Mouse (Mus musculus) spleen, postnatal 4 days (tissue): Measurements from ENCODE around the gene Ttc7b.
A peak's percentile ranks its signal among the peaks of the same experiment; 100 is the strongest.

Source experiments
- DNase-seq, 2 experiments: peaks; one replicate each; pipeline ENCODE4 v3.0.0; 2022; ENCODE audit warnings: low spot score in 2 of 2

The Ttc7b gene

DNA sequence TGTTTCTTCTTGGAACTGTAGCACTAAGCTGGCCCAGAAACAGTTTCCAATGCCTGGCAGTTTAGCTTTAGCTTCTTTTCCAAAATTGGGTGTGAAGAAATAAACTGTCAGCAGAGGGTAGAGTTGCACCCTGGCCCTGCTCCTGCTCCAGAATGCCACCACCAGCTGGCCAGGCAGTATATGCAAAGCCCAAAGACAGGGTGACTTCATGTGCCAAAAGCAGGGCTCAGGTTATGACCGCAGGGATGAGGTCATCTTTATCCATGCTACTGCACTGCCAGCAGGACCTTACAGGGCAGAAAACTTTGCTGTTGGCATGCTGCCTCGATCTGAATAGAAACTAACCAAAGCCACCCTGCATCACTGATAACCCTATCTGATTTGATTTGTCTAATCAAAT lies 65.2 kb downstream of the Ttc7b start:
- no peak for DNase-seq

DNA sequence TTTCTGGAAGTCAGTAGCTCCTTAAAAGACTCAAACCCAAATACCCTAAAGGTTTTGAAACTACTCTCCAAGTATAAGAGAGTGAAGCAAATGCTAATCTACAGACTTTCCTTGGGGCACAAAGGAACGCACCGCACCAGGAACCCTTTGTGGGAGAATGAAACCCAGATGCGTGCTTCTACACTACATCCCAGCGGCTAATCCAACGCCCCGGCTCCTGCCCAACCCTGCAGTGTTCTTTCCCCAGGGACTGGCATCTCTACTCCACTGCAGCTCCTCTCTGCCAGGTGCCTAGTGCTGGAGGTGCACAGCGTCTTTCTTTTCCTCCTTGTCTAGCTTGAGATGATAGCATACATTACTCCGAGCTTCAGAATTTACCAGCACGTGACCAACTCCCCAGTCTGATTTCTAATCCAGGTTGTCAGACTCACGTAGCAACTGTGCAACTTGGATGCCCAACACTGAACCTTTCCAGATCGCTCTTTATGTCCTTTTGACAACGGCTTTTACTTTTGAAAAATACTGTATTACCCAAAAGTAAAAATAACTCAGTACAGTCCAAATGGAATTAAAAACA lies 72.8 kb downstream of the Ttc7b start:
- peak in 1 of 2 experiments; percentile 48 for DNase-seq

DNA sequence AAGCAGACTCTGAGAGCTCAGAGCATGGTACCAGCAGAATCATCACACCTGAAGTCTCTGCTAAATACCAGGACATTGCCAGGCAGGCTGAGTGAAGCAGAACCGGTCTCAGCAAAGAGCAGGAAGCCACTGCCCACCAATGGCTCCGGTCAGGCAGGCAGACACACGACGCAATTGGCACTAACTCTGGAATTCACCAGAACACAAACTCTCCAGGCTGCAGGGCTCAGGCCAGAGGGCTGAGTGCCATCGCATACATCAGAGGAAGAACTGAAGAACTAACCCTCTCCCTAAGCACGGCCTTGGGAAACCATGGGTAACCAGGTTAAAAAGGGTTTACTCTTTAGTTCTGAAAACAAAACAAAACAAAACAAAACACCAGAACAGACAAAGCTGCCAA lies 73.5 kb downstream of the Ttc7b start:
- DNase-seq: peak in 1 of 2 experiments; percentile 49

DNA sequence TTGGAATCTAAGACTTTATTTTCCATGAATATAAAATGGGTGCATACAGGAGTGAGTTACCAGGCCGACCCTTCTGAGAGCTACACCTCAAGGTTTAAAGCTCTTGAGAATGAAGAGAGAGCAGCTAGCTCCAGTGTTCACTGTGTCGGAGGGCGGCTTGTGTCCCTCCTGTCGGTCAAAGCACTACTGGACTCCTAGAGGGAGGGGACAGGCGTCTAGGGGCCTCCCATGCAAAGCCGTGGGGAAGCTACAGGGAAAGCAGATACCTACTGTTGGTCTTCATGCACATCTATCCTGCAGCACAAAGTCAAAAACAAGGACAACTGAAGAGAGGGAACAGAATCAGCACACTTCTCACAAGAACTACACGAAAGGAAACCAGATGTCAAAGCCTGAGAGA lies 74.9 kb downstream of the Ttc7b start:
- DNase-seq: peak in 1 of 2 experiments; percentile 61

DNA sequence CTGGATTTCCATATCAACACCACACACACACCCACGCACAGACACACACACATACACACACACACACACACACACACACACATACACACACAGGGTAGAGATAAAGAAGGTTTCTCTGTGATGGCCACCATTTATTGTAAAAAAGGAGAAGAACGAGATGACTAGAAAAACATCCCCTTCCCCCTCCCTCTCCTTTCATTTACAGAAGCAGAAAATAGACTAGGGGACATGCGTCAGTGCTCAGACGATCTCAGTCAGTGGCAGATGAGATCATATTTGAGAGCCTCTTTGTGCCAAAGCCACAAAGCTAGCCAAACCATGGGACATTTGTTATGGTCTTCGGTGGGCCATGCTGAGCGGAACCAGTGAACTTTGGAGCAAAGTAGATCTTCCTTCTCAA lies 75.4 kb downstream of the Ttc7b start:
- DNase-seq: peak in 1 of 2 experiments; percentile 57

DNA sequence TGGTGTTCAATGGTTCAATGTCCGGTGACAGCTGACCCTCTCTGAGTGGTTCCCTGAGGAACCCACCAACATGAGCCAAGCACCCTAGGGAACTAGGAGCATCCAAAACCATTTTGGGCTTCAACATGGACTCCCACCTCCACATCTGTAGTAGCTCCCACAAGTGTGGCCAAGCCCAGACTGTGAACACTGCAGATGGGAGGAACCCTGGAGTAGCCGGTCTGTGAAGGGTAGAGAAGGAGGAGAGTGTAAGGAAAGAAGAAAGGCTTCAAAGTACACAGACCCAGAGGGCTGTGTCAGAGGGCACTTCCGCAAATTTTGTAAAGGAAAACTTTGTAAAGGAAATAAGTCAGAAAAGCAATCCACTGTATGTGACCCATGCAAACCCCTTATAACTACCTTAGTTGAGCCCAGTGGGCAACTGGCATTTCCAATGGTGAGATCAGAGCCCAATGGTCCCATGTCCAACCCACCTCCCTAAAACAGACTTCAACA lies 75.9 kb downstream of the Ttc7b start:
- peak in 1 of 2 experiments; percentile 55 for DNase-seq

DNA sequence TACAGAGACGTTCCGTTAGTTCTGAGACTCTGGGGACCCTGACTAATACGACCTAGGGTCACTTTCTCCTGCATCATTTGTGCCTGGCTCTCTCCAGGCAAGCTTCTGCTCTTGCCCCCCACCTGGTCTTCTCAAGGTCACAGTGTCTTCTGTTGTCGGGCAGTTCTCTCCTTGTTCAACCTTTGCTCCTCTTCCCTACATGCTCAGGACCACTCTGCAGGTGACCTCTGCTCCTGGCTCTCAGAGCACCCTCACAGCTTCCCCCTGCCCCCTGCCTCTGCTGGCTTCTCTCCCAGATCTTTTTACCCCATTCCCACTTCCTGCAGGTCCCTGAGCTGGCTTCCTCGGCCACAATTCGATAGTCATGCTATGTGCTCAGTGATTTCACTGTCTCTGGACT lies 77.2 kb downstream of the Ttc7b start:
- peak in 1 of 2 experiments; percentile 52 for DNase-seq

DNA sequence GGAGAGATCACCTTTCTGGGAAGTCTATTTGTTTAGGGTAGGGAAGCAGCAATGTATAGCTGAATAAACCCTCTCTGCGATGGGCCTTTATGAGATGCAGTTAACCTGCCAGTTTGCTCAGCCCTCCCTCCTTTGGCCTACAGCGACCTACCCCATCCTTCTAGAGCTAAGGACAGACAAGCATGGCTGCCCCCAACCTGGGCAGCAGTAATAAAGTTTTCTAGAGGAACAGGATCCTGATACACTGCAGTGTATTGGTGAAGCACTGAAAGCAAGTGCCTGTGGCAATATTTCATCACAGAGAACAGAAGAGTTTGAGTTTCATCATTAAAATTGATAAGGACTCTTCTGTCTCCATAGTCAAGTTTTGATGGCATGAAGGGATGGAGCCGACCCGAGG lies 79.0 kb downstream of the Ttc7b start:
- DNase-seq: peak in 1 of 2 experiments; percentile 40

DNA sequence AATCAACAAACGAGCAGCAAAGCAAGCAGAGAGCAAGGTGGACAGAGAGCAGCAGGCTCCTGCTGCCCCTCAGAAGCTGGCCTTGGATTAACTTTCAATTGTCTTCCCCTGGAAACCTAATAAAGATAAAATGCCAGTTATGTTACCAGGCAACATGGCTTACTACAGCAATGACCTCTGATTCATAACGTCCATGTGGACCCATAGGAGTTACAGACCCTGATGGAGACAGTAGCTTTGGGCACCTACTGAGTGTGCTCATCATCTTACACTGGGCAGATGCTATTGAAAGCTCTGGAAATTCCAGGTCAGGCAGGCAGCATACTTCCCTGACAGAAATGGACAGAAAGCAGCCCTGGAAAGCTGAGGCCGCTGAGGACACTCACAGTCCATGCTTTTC lies 80.7 kb downstream of the Ttc7b start:
- peak in 1 of 2 experiments; percentile 38 for DNase-seq

DNA sequence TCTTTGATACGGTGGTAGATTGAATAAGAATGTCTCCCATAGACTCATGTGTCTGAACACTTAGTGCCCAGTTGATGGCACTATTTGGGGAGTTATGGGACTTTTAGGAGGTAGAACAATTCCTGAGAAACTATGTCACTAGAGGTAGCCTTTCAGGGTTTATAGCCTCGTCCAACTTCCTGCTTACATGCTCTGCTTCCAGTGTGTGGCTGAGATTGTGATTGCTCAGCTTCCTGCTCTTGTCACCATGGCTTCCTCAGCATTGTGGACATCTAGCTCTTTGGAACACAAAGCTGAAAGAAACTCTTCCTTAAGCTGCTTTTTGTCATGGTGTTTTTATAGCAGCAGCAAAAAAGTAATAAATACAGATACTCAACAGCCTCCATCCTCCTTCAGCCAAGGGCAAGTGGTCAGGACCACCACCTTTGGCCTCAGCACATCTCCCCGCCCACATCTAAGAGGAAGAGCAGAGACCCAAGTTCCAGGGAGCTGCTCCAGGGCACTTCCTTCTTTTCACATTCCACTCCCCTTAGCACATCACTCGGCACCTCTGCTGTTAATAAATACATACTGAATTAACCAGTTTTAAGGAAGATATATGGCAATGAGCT lies 81.4 kb downstream of the Ttc7b start:
- peak in 1 of 2 experiments; percentile 41 for DNase-seq

DNA sequence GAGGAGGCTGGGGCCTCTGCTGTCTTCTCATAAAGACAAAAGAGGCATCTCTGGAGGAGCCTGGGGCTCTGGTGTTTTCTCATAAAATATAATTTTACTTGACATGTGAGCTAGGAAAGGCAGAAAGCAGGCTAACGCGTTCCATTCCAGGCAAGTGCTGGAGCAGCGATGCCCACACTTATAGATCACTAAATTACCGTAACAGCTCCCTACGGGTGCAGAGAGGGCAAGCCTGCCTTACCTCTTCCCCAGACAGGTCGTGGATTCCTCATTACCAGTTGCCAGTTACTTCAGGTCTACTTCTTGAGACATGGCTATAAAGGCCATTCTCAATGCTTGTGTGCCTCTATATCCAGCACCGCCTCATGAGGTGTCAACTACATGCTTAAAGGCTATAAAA lies 82.1 kb downstream of the Ttc7b start:
- DNase-seq: no peak

DNA sequence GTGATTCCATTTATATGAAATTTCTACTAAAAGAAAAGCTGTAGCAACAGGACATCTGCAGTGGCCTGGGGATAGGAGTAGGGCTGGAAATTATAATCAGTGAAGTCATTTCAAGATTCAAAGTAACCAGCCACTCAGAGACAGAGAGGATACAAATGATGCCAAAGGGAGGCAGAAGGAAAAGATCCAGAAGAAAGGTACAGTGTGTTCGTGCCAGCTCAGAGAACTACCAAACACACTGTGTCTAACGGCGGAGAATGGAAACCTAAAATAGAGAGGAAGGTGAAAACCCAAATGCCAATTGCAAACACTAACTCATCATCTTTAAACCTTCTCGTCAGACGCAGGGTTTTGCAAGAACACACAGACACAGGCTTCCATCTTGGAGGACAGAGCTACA lies 82.8 kb downstream of the Ttc7b start:
- no peak for DNase-seq

DNA sequence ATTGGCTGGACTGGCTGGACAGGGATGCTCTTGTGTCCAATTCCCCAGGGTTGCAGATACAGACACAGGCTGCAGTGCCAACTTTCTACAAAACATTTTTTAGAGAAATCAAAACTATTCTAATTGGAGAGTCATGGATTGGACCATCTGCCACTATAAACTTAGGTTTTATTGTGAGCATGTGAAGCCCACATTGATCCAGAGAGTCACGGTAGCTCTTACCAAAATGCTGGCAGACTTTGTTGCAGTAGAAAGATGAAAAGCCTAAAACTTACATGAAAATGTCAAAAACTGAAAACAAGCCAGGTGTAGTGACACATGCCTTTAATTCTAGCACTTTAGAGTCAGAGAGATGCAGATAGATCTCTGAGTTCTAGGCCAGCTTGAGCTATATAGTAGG lies 84.9 kb downstream of the Ttc7b start:
- no peak for DNase-seq

DNA sequence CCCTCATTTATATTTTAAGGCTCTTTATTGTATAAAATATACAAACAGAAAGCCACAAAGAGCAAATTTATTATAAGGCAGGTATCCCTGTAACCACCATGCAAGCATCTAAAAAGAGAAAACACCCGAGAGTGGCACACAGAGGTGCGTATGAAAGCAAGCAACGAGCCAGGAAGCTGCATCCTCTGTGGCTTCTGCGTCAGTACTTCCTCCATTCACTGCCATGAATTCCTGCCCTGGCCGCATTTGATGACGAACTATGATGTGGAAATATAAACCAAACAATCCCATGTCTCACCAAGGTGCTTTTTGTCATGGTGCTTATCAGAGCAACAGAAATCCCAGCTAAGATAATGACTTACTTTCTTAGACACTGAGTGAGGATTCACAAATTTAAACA lies 88.8 kb downstream of the Ttc7b start:
- peak in 1 of 2 experiments; percentile 47 for DNase-seq

DNA sequence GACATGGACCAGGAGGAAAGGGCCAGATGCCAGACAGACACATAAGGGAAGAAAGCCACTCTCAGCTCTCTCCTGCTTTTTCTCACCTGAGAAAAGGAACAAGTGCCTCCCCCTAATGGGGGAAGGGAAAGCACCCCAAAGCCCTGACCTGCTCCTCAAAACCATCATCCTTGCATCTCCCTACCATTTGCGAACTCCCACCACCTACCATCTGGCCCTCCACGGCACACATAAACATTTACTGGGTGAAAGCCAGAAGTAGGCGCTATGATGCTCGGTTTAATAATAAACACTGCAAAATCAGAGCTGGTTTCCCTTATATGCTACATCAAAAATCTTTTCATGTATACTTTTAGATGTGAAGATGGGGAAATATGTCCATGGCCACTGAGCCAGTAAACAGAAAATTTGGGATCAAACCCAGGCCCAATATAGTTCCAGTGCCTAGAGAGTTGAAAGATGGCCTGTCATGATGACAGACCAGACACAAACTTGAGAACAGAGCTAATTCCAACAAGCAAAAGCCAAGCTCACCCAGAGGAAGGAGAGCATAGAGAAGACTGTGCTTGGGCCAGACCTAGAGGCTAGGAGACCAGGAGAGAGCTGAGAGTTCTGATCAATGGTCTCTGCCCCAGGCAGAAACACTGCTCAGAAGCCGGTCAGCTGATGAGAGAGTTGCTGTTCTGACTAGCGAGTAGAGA lies 91.1 kb downstream of the Ttc7b start:
- peak in 1 of 2 experiments; percentile 45 for DNase-seq

DNA sequence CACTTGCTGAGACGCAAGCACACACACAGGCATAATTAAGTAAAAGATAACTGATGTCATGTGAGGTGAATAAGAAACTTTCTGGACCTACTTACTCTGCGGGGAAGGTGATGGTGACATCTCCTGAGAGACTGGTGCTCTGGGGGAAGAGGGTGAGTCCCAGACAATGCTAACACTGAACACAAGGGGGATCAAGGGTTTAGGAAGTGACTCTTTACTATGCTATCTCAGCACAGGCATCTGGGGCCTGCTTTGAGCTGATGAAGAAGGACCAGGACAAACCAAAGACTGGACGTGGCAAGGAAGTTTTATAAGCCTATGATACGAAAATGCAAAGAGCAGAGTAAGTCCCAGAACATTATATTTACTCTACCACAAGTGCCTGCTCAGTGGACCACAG lies 92.4 kb downstream of the Ttc7b start:
- peak in 1 of 2 experiments; percentile 43 for DNase-seq

DNA sequence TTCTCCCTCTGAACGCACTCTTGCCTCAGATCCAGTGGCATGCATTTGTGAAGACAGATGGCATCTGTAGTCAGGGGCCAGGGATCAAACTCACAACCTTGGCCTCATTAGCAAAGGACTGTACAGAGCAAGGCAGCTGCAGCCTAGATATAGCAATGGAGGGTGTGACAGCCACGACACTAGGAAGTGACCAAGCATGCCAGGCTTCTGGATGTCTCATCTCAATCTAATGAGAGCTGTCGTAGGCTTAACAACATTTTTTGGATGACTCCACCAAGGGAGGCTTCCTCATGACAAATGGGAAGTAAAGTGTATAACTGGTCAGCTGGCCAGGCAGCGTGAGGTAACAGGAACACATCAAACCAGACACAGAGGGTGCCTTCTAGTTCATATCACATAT lies 94.4 kb downstream of the Ttc7b start:
- peak in 1 of 2 experiments; percentile 48 for DNase-seq

DNA sequence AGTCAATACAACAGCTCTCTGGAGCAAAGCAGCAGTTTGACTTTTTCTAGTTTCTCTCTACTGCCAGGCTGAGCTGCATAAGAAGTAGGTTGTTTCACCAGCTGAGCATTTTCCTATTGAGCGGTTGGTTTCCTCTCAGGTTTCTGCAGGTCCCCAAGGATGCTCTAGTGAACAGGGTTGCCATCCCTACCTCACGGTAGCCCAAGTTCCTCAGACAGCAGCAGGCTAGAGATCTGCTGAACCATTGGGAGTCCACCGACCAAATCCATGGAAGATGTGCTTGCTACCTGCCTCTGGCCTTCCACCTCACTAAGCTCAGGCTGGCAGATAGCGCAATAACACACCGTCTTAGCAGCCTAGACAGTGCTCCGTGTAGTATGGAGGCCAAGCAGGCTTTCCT lies 95.6 kb downstream of the Ttc7b start:
- DNase-seq: peak in 1 of 2 experiments; percentile 50

DNA sequence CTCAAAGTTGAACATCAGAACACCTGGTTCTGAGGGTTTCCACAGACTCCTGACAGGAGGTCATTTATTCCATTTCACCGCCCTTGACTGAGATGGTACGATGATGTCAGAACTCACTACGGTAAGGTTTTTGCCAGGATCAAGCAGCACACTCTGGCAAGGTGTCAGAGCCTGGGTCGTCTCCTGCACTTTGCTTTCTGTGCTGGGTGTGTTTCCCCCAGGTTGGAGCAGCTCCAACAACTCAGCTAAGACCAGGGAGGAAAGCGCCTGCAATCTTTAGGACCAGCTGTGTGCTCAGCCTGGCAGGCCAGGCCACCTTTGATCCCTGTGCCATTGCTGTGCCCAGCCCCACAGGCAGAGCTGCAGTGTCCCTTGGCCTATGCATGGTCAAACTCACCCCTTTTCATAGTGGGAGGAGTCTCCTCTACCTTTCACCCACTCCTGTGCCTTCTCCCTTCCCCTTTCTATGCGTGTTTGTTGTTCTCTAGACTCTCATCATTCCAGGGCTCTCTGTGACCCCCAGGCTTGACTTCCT lies 98.3 kb downstream of the Ttc7b start:
- DNase-seq: peak in 1 of 2 experiments; percentile 49

DNA sequence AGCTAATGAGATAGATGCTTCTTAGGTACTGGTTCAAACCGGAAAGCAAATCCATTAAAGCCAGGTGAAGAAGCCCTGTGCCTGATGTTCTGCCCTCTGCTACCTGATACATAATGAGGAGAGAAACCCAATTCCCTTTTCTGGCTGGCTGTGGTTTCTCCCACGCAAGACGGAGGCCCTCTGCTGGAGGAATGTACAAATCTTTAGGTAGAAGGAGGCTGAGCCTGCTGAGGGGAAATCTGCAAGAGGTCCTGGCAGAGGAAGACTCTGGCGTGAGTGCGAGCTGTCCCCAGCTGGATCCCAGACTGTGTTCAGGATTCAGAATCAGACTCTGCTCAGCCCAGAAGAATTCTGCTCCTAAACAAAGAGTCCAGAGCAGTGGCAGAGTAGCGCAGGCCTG lies 99.1 kb downstream of the Ttc7b start:
- peak; percentile 28 to 62 for DNase-seq

DNA sequence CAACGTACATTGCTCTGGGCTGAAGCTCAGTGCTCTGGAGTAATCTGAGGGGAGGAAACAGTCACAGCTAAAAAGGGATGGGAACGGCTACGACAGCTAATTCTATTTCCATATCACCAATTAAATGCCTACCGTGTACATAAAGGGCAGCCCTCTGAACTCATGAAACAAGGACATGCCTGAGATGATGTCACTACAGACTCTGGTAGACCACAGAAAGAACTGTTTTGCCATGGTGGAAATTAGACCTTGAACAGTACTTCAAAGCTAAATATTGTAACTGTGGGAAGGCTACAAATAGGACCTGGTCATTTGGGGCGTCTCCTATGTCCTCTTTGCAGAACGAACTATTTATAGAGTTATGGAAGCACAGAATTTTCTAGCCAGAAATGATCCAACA lies 99.7 kb downstream of the Ttc7b start:
- DNase-seq: no peak
